Mouse (Mus musculus) brain, embryonic 14.5 days (tissue): ENCODE measurements around the gene Sfmbt2.

ENCODE experiments used
- CTCF ChIP-seq: fragments of 200-500 bp; IDR thresholded peaks from 2 replicates; pipeline ENCODE4 v1.5.1; 2012; ENCODE audit warnings: inconsistent platforms, mild to moderate bottlenecking, moderate library complexity, borderline replicate concordance; ENCODE audit not compliant: insufficient read depth, insufficient read length; ENCODE audit errors: extremely low read depth
- POLR2A ChIP-seq: fragments of 200-500 bp; IDR thresholded peaks from 2 replicates; pipeline ENCODE4 v1.6.1; 2012; ENCODE audit warnings: mild to moderate bottlenecking, inconsistent platforms, borderline replicate concordance; ENCODE audit not compliant: poor library complexity, insufficient read depth, insufficient read length, severe bottlenecking; ENCODE audit errors: extremely low read depth

DNA sequence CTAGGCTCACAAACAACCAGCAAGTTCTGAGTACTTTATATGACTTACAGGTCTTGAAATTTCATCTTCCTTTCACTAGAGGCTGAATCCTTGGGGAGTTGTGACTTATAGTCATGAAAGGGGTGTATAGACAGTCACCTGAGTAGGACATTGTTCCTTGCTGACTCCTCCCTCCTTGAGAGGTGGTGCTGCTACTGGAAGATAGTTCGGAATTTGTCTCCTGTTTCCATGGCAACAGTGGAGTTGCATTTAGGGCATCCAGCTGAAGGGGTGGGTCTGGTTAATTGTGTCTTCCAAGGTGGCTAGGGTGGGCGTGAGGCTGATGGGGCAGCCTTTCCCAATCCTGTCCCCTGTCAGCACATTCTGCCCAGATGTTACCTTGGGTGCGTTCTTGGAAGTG is 83.3 kb downstream of the Sfmbt2 start:
- TF ChIP-seq CTCF = no peak
- TF ChIP-seq POLR2A = no peak
